Mouse (Mus musculus) gastrocnemius, postnatal 25 days (tissue): ENCODE measurements around the gene Zfyve16. TPM values are rescaled to one million over a fixed set of nuclear protein-coding genes. Genes with fewer than 3 reads are reported as not detected.

Experiments
- DNase-seq: peaks from one replicate; pipeline ENCODE4 v3.0.0; 2022
- total RNA-seq, 2 experiments: library from RNA; stranded (reverse); gene quantifications; 1 replicate in 1 of 2; 2 replicates in 1 of 2; pipeline ENCODE4 v1.2.3; 2021

Gene Zfyve16
- total RNA-seq, 2 experiments from 2014 or later = 8.6 to 8.7 TPM

- DNase-seq = no peak
These were observed 62.8 kb downstream of the Zfyve16 start for GRCm38 (mm10) chr13:92467891-92468290.

DNA sequence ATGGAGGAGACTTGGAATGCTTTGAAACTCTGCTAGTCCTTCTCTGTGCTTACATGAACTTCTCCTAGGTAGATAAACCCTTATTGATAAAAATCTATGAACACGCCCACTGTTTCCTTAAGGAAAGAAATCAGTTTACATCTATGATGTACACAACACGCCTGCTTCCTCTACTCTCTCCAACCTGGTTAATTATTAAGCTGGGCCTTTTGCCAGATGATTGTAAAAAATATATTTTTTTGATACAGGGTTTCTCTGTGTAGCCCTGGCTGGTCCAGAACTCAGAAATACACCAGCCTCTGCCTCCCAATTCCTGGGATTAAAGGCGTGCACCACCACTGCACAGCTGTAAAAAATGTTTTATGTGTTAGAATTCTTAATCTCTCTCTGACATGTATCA is 66.0 kb downstream of the Zfyve16 start:
- no peak for DNase-seq

GRCm38 (mm10) chr13:92446872-92447271 is 83.8 kb downstream of the Zfyve16 start:
- no peak for DNase-seq

- DNase-seq = no peak
These were observed 90.4 kb downstream of the Zfyve16 start for GRCm38 (mm10) chr13:92440286-92440685.

GRCm38 (mm10) chr13:92438656-92439055 is 92.0 kb downstream of the Zfyve16 start:
- DNase-seq = no peak

Other genes with a start within 250 kb of the Zfyve16 start
- gene Gm20379, start 224.9 kb downstream of the Zfyve16 start, total RNA-seq = not detected
- under 1 TPM; 0.69 to 0.78 TPM for gene Dhfr, start 176.1 kb downstream of the Zfyve16 start, total RNA-seq
- gene Msh3, start 175.9 kb downstream of the Zfyve16 start, total RNA-seq = 10 to 100 TPM; 11.2 to 11.5 TPM
- not detected for gene Ankrd34b, start 105.0 kb downstream of the Zfyve16 start, total RNA-seq
- 1 to 10 TPM; 2.0 to 2.4 TPM for gene Fam151b, start 46.9 kb downstream of the Zfyve16 start, total RNA-seq
- gene Spz1, start 45.3 kb upstream of the Zfyve16 start, total RNA-seq = not detected
- 1 to 10 TPM; 5.5 to 6.5 TPM for gene Serinc5, start 80.2 kb upstream of the Zfyve16 start, total RNA-seq